Mouse (Mus musculus) heart, adult 2 months (tissue): ENCODE data around the gene Calm3.
"Not testable (repeated sequence)": the region's sequence is repeated elsewhere in the genome, so short reads cannot be mapped to it uniquely, and the experiment has no call there.

Experiments used
- CTCF ChIP-seq: fragments of 200-600 bp; IDR thresholded peaks from 2 replicates; pipeline ENCODE4 v1.8.1; 2022; ENCODE audit warnings: antibody characterized with exemption, mild to moderate bottlenecking, moderate library complexity
- EP300 ChIP-seq: fragments of 200-500 bp; IDR thresholded peaks from 2 replicates; pipeline ENCODE4 v1.6.1; 2011; ENCODE audit warnings: low read depth, low read length, control low read depth; ENCODE audit not compliant: insufficient read depth

GRCm38 (mm10) chr7:16953776-16954175, 29.9 kb upstream of the Calm3 start:
- not testable (repeated sequence) for TF ChIP-seq CTCF, EP300
